Mouse (Mus musculus): ENCODE measurements at regions not wholly inside any gene's neighbourhood (a gene's known extent, or its start where the extent isn't known, plus 50 kb on each side); places are given as distances from the start of the nearest gene placed in this dataset.

DNA sequence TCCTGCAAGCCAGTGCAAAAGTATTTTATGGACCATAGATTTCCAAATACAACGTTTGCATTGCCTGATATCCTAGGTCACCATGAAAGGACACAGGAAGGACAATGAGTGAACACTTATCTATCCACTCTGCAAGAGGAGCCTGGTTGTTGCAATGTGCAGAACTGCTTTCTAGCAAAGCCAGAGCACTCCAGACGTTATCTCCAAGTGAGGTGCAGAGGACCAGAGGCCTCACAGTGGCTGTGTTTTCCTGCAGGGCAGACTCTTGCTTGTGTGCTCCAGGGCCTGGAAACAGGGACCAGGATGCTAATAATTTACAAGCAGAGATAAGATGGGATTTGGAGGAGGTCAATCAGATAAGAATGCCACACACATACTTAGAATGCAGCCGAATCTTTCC is 226.0 kb upstream of the Spdye4c start:
- Histone ChIP-seq H3K27me3 (no peaks in the 10 kb centered on the region), H3K4me2 (no peak overlapping the region), H3K9ac (no peak overlapping the region), H3K9me3 (no peaks in the 10 kb centered on the region), H3K4me1 (peaks cover 18% of the 10 kb centered on the region), H3K4me3 (no peak overlapping the region), H3K36me3 (no peaks in the 10 kb centered on the region), H3K27ac (no peak overlapping the region)
- no peak for ATAC-seq (ENCODE audit: insufficient number of reproducible peaks, low FRiP score, low TSS enrichment, low read depth)
- 35% methylated on average over 3 of the region's 3 CpGs for WGBS

DNA sequence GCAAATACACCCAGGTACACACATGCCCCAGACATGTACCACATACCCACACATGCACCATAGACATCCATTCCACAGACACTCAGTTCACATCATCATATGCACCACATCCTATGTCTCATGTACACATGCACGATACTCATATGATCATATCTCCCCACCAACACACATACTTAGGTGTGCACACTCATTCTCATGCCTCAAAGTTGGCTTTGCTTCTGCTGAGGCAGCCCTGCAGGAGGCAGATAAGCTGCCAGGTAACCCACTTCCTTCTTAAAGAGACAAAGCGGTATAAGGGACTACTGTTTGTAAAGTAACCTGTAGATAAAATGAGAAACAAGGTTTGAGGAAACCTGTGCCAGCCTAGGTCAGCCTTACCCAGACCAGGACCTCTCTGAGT is 225.2 kb upstream of the Spdye4c start:
- no peaks in the 10 kb centered on the region for H3K9me3 ChIP-seq
- H3K4me2 ChIP-seq = no peak overlapping the region
- H3K36me3 ChIP-seq = no peaks in the 10 kb centered on the region
- no peak overlapping the region for H3K9ac ChIP-seq
- H3K4me1 ChIP-seq = peaks cover 18% of the 10 kb centered on the region
- WGBS = 89% methylated on average over 2 of the region's 2 CpGs
- no peak overlapping the region for H3K27ac ChIP-seq
- no peaks in the 10 kb centered on the region for H3K27me3 ChIP-seq
- H3K4me3 ChIP-seq = no peak overlapping the region
- ATAC-seq (ENCODE audit: insufficient number of reproducible peaks, low FRiP score, low TSS enrichment, low read depth) = no peak

DNA sequence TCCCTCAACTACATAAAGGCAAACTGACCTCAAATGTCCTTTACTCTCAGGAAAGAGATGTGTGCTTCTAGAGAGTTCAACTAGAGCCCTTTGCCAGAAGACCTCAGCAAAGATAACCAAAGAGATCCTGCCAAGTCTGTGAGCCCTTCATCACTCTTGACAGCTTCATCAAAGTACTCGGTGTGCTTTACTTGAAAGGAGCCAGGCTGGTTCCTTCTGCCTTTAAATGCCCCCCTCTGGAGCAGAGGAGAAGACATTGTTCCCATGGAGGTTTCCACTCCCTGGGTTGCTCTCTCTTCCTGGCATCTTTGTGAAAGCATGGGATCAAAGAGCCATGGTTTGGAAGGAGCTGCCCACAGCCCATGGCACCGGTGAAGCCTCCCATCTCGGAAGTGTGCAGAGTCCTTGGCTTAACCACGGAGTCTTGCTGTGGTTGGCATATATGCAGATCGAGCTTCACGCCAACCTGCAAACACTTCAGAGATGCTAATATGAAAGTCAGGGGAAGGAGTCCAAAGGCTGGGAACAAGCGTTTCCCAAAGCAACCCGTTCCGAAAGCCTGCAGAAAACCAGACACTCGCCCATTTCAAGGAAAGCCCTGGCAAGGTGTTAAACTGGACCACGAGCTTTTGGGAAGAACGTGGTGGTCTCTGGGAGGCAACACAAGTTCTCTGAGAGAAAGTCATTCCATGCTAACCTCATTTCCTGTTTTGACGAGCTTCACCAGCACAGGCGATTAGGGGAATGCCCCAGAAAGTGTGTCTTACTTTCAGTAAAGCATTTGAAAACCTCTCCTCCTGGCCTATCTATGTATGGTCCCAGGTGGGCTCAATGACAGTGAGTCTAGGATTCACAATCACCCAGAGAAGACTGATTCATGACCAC is 223.5 kb upstream of the Spdye4c start:
- Histone ChIP-seq H3K4me3 (no peak overlapping the region), H3K27me3 (no peaks in the 10 kb centered on the region), H3K9me3 (no peaks in the 10 kb centered on the region), H3K27ac (no peak overlapping the region), H3K4me2 (no peak overlapping the region), H3K4me1 (peaks cover 21% of the 10 kb centered on the region), H3K36me3 (no peaks in the 10 kb centered on the region), H3K9ac (no peak overlapping the region)
- 73% methylated on average over 14 of the region's 14 CpGs for WGBS
- no peak for ATAC-seq (ENCODE audit: insufficient number of reproducible peaks, low FRiP score, low TSS enrichment, low read depth)

DNA sequence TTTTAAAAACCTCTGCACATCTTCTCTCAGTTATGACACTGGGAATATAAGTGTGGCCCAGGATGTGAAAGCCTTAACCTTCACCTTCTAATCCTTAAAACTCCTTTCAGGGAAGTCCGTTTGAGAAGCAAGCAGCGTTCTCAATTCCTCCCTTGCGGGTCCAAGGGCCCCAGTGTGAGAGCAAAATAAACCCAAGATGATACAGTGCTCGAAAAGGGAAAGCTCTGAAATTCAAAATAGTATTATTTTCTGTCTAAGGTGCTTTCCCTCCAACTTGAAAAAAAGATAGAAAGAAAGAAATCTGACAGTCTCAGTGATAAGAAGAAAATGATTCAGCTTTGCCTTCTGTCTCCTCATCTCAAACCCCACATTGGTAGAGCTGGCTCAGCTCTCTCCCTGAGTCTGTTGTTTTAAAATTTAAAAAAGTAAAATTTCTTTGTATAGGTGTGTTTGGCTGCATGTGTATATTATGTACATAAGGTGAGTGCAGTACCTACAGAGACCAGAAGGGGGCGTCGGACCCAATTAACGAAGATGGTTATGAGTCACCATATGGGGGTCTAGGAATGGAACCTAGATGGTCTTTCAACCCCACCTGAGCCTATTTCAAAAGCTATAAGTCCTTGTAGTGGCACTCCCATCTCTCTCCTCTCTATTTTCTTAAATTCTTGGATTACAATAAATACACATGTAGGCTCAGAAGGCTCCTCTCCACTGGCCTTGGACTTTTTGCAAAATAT is 222.3 kb upstream of the Spdye4c start:
- Histone ChIP-seq H3K4me2 (no peak overlapping the region), H3K4me3 (no peak overlapping the region), H3K27me3 (no peaks in the 10 kb centered on the region), H3K27ac (no peak overlapping the region), H3K36me3 (no peaks in the 10 kb centered on the region), H3K9me3 (no peaks in the 10 kb centered on the region), H3K9ac (no peak overlapping the region), H3K4me1 (peaks cover 19% of the 10 kb centered on the region)
- ATAC-seq (ENCODE audit: insufficient number of reproducible peaks, low FRiP score, low TSS enrichment, low read depth) = no peak
- 76% methylated on average over 7 of the region's 7 CpGs for WGBS

DNA sequence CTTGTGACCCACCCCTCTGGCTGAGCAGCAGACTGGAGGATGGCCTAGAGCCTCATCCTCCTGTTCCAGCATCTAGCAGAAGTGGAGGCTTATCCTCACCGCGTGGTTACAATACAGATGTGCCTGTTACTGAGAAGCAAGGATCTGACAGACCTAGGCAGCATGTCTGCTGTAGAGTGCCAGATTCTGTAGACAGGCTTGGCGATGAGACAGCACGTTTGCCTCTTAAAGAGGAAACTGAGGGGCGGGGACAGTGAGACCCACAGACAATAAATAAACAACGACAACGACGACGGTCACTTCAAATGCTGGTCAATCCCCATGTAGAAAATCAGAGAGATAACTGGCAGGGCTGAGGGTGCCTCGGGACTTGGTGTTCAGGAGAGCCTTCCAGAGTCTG is 220.2 kb upstream of the Spdye4c start:
- no peaks in the 10 kb centered on the region for H3K9me3 ChIP-seq
- 63% methylated on average over 10 of the region's 10 CpGs for WGBS
- H3K4me1 ChIP-seq = peaks cover 9% of the 10 kb centered on the region; the same call in 1 of the 2 replicates
- ATAC-seq (ENCODE audit: insufficient number of reproducible peaks, low FRiP score, low TSS enrichment, low read depth) = no peak
- H3K4me3 ChIP-seq = no peak overlapping the region
- no peaks in the 10 kb centered on the region for H3K27me3 ChIP-seq
- no peaks in the 10 kb centered on the region for H3K36me3 ChIP-seq
- no peak overlapping the region for H3K27ac ChIP-seq
- H3K4me2 ChIP-seq = no peak overlapping the region
- H3K9ac ChIP-seq = no peak overlapping the region

DNA sequence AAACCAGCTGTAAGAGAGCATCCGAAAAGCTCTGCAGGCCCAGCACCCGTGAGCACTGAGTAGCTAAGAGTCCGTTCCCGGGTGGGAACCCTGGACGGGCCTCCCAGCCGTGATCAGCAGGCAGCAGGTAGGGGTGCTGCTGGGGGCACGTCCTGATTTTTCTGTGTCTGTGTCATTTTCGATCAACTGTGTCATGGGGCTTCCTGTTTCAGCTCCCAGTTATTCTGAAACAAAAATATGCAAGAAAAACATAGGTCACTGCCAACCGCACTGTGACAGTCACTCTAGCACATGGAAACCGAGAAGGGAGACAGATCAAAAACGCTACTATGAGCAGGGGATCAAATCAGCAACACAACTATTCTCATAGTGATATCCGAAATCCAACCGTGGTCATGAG is 218.8 kb upstream of the Spdye4c start:
- Histone ChIP-seq H3K4me1 (peaks cover 10% of the 10 kb centered on the region; the same call in 1 of the 2 replicates), H3K4me3 (no peak overlapping the region), H3K27ac (no peak overlapping the region), H3K9me3 (no peaks in the 10 kb centered on the region), H3K36me3 (no peaks in the 10 kb centered on the region), H3K27me3 (no peaks in the 10 kb centered on the region), H3K4me2 (no peak overlapping the region), H3K9ac (no peak overlapping the region)
- 83% methylated on average over 13 of the region's 13 CpGs for WGBS
- ATAC-seq (ENCODE audit: insufficient number of reproducible peaks, low FRiP score, low TSS enrichment, low read depth) = no peak

DNA sequence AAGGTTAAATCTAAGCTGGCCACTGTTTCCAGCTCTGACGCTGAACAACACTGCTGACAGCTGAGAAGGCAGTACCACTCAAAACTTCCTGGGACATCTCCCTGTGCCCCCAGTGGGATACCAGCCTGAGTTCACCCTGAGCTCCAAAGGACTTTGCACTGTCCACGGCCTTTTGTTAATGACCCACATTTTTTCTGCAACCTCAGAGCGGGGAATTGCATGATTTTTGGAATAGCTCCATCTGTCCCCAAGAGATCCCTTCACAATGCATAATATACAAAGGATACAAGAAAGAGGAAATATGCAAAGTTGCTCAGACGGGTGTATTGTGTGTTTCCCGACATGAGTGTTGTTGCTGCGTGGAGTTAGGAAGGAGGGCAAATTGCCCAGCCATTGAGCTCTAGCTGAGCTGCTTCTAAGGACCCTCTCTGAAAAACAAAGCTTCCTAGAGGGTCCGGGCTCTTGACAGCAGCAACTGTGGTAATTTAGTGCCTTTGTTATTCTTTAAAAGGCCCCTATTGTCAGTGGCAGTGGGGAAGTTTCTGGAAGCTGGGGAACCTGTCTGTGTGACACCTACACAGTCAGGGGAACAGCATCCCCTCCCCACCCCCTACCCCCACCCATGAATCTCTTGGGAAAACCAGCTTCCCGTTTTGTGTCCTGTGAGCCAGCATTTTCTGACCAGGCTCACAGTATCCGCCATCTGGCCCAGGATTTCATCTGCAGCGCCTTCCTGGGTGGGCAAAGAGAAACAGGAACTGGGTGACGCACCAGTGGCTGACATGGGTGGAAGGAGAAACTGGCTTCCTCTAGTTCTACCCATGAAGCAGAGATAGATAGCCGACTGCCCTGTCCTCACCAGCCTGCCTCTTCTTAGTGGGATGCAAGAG is 217.4 kb upstream of the Spdye4c start:
- ATAC-seq (ENCODE audit: insufficient number of reproducible peaks, low FRiP score, low TSS enrichment, low read depth) = no peak
- no peaks in the 10 kb centered on the region for H3K27me3 ChIP-seq
- H3K4me3 ChIP-seq = no peak overlapping the region
- WGBS = 64% methylated on average over 12 of the region's 12 CpGs
- H3K9me3 ChIP-seq = no peaks in the 10 kb centered on the region
- H3K27ac ChIP-seq = no peak overlapping the region
- H3K36me3 ChIP-seq = no peaks in the 10 kb centered on the region
- H3K4me1 ChIP-seq = peaks cover 13% of the 10 kb centered on the region; the same call in 1 of the 2 replicates
- no peak overlapping the region for H3K9ac ChIP-seq
- no peak overlapping the region for H3K4me2 ChIP-seq

DNA sequence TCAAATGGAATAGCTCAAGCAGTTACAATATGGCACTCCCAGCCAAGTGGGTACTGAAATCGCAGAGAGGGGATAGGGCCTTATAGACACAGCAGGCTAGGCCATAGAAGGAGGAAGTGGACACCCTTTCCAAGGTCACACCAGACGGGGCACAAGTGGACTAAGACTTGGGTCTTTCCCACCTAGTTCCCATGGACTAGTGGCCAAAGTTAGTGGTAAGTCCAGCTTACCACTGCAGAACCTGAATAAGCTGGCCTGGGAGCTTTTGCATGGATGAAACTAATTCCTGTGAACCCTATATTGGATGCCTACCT is 216.8 kb upstream of the Spdye4c start:
- no peak overlapping the region for H3K9ac ChIP-seq
- 91% methylated on average over 2 of the region's 2 CpGs for WGBS
- no peak for ATAC-seq (ENCODE audit: insufficient number of reproducible peaks, low FRiP score, low TSS enrichment, low read depth)
- peaks cover 13% of the 10 kb centered on the region; the same call in 1 of the 2 replicates for H3K4me1 ChIP-seq
- H3K36me3 ChIP-seq = no peaks in the 10 kb centered on the region
- H3K27me3 ChIP-seq = no peaks in the 10 kb centered on the region
- no peak overlapping the region for H3K27ac ChIP-seq
- no peak overlapping the region for H3K4me2 ChIP-seq
- H3K9me3 ChIP-seq = no peaks in the 10 kb centered on the region
- no peak overlapping the region for H3K4me3 ChIP-seq

DNA sequence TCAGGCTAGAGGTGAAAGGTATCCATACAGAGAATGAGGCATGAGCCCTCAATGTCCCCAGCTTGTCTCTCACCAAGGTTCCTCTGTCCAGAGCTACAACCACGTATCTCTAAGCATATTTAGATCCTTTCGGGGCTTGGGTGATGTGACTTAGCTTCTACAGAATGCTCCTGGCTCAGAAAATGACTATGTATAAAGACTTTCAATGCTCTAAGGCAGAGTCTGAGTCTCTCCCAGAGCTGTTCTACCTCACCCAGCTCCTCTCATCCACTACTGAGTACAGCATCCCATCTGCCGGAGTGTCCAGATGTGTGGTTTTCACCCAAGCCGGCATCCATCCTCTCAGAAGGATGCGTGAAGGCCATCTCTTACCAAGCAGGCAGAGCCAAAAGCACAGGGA is 216.1 kb upstream of the Spdye4c start:
- H3K36me3 ChIP-seq = no peaks in the 10 kb centered on the region
- no peak overlapping the region for H3K27ac ChIP-seq
- H3K4me1 ChIP-seq = peaks cover 13% of the 10 kb centered on the region; the same call in 1 of the 2 replicates
- H3K4me3 ChIP-seq = no peak overlapping the region
- no peak overlapping the region for H3K9ac ChIP-seq
- no peaks in the 10 kb centered on the region for H3K9me3 ChIP-seq
- ATAC-seq (ENCODE audit: insufficient number of reproducible peaks, low FRiP score, low TSS enrichment, low read depth) = no peak
- 94% methylated on average over 5 of the region's 5 CpGs for WGBS
- no peak overlapping the region for H3K4me2 ChIP-seq
- no peaks in the 10 kb centered on the region for H3K27me3 ChIP-seq

DNA sequence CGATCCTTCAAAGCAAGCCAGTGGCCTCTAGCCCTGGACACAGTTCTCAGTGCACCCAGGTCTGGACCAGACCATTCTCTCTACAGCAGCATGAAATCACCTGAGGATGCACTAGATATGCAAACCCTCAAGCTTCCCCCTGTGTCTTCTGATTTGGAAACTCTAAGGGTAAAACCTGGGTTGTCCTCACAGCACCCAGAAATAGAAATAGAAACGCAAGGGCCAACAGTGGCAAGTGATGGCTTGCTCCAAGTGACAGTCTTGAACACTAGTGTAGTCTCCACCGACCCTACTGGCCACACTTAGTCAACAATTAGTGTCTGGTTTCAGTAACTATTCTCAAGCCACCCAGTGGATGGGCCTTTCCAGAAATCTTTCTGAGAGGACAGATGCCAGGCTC is 215.2 kb upstream of the Spdye4c start:
- WGBS = 89% methylated on average over 3 of the region's 3 CpGs
- Histone ChIP-seq H3K9ac (no peak overlapping the region), H3K36me3 (no peaks in the 10 kb centered on the region), H3K4me3 (no peak overlapping the region), H3K9me3 (no peaks in the 10 kb centered on the region), H3K4me2 (no peak overlapping the region), H3K27ac (no peak overlapping the region), H3K4me1 (peaks cover 13% of the 10 kb centered on the region; the same call in 1 of the 2 replicates), H3K27me3 (peaks cover 3% of the 10 kb centered on the region; the same call in 1 of the 2 replicates)
- no peak for ATAC-seq (ENCODE audit: insufficient number of reproducible peaks, low FRiP score, low TSS enrichment, low read depth)

DNA sequence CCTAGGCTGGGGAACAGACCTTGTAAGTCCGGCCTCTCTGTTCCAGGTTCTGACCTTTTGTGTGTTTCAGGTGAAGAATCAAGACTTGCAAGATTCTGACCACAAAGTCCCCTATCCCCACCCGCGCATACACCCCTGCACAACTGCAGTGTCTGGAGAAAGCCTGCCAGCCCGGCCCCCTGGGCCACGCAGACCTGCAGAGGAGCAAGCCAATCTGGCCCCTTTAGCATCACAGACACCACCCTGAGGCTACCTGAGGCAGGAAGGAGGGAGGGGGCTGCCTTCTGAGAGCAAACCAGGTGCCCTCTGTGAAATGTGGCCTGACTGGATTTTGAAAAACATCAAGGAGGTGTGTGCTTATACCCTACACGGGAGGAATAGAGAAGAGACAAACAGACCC is 213.8 kb upstream of the Spdye4c start:
- Histone ChIP-seq H3K27me3 (peaks cover 3% of the 10 kb centered on the region; the same call in 1 of the 2 replicates), H3K27ac (no peak overlapping the region), H3K4me2 (no peak overlapping the region), H3K9ac (no peak overlapping the region), H3K4me3 (no peak overlapping the region), H3K4me1 (0 out of 2 replicates have a peak, but pooled peaks cover 8% of the 10 kb centered on the region), H3K36me3 (no peaks in the 10 kb centered on the region), H3K9me3 (no peaks in the 10 kb centered on the region)
- ATAC-seq (ENCODE audit: insufficient number of reproducible peaks, low FRiP score, low TSS enrichment, low read depth) = no peak
- 45% methylated on average over 6 of the region's 6 CpGs for WGBS
